Mouse (Mus musculus): ENCODE data around the gene D1Pas1. TPM values are rescaled to one million over a fixed set of nuclear protein-coding genes. Genes with fewer than 3 reads are reported as not detected.

D1Pas1 gene
- total and polyA plus RNA-seq, 3 experiments, result 0.27 TPM; not detected in 2

DNA sequence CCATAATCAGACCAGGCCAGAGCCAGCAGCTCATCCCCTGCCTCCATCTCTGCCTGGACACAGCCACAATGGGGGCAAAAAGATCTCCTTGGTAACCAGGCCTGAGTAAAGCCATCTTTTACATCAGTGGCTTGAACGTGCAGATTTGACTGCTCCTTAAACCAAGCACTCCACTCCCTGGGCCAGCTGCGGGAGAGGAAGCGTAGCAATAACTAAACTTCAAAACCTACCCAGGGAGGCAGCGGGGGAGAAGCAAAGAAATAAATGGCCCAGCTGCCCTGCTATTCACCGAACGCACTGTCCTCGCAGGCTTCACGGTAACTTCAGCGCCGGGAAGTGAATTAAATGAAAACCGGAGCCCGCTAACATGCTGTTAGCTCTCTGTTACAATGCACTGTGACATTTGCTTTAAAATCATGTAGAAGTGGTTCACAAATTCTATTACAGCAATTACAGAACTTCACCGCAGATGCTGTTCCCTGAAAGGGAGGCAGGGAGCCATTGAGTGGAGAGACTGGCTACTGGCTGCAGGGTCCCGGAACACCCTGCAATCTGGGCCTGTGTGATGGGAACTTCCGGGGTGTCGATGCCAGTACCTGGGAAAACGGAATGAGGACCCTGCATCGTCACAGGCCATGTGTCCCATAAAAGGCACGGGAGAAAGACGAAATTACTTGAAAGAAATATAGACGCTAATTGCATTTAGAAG, 30.5 kb downstream of the D1Pas1 start:
- no peaks in the 10 kb centered on the region for H3K27me3 ChIP-seq (ENCODE audit: insufficient read depth, low read length)
- no peaks in the 10 kb centered on the region for H3K4me1 ChIP-seq (ENCODE audit: insufficient read depth, low read depth, low read length)
- H3K9me3 ChIP-seq (replicated peaks), result peaks cover 51% of the 10 kb centered on the region
- TF ChIP-seq POLR2AphosphoS5 (IDR thresholded peaks at IDR 0.05; ENCODE audit: insufficient replicate concordance, low read depth, low read length), result no peak
- no peak for DNase-seq (ENCODE audit: low spot score)
- no peaks in the 10 kb centered on the region for H3K36me3 ChIP-seq (replicated peaks)
- ATAC-seq (ENCODE audit: extremely low read depth, insufficient number of reproducible peaks, low FRiP score, poor library complexity, severe bottlenecking), result no peak
- no peak overlapping the region for H3K4me3 ChIP-seq (ENCODE audit: low read depth, low read length)

DNA sequence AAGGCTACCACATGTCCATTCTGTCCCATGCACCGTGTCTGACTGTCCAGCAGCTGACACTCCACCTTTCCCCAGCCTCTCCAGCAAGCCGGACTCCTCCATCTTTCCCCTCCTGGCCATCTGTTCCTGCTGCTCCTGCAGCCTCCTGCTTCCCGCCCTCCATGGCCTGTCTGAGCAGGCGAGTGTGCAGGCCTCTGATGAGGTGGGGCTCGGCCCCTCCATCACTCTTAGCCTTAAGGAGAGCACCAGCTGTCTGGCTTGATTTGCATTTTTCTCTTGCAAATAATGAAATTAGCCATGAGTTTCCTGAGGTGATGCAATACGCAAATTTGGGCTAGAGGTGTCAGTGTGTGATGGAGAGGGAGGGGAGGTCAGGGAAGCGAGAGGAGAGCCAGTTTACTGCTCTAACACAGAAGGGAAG, 36.2 kb downstream of the D1Pas1 start:
- ATAC-seq (ENCODE audit: extremely low read depth, insufficient number of reproducible peaks, low FRiP score, poor library complexity, severe bottlenecking), result no peak
- Histone ChIP-seq H3K9me3 (replicated peaks) (peaks cover 71% of the 10 kb centered on the region), H3K4me3 (ENCODE audit: low read depth, low read length) (no peak overlapping the region), H3K27me3 (ENCODE audit: insufficient read depth, low read length) (no peaks in the 10 kb centered on the region; the same call in 1 of the 2 replicates), H3K4me1 (ENCODE audit: insufficient read depth, low read depth, low read length) (no peaks in the 10 kb centered on the region), H3K36me3 (replicated peaks) (no peaks in the 10 kb centered on the region)
- DNase-seq (ENCODE audit: low spot score), result no peak
- no peak for TF ChIP-seq POLR2AphosphoS5 (IDR thresholded peaks at IDR 0.05; ENCODE audit: insufficient replicate concordance, low read depth, low read length)
- TF ChIP-seq GATA1 (IDR thresholded peaks at IDR 0.05; ENCODE audit: borderline replicate concordance, low read length), result no peak
- TF ChIP-seq CTCF (IDR thresholded peaks at IDR 0.05; ENCODE audit: low read depth, low read length), result no peak
- TF ChIP-seq GATA2 (IDR thresholded peaks at IDR 0.05; ENCODE audit: borderline replicate concordance, low read depth, low read length), result no peak
- no peak for TF ChIP-seq TAL1 (conservative IDR thresholded peaks at IDR 0.05; ENCODE audit: low read depth, low read length)

DNA sequence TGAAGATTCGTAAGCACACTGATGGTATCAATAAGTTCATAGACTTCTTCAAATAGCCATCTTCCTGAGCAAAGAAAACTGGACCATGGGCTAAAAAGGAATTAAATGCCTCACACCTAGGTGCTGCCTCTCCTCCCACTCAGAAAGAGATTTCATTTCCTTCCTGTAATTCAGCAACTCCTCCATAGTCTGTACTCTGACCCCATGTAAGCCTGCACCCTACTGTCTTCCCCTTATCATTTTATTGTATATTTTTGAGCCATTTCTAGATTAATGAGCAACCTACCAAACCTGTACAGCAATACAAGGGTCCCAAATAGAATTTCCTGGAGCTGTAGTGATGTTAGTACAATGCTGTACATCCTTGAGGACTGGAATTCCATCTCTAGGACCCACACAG, 37.1 kb downstream of the D1Pas1 start:
- TF ChIP-seq GATA1 (IDR thresholded peaks at IDR 0.05; ENCODE audit: borderline replicate concordance, low read length), result no peak
- no peak for TF ChIP-seq TAL1 (conservative IDR thresholded peaks at IDR 0.05; ENCODE audit: low read depth, low read length)
- no peak for TF ChIP-seq CTCF (IDR thresholded peaks at IDR 0.05; ENCODE audit: low read depth, low read length)
- TF ChIP-seq POLR2AphosphoS5 (IDR thresholded peaks at IDR 0.05; ENCODE audit: insufficient replicate concordance, low read depth, low read length), result no peak
- no peak for TF ChIP-seq GATA2 (IDR thresholded peaks at IDR 0.05; ENCODE audit: borderline replicate concordance, low read depth, low read length)
- ATAC-seq (ENCODE audit: extremely low read depth, insufficient number of reproducible peaks, low FRiP score, poor library complexity, severe bottlenecking) (no peak), DNase-seq (ENCODE audit: low spot score) (no peak)
- Histone ChIP-seq H3K9me3 (replicated peaks) (peaks cover 74% of the 10 kb centered on the region), H3K4me3 (ENCODE audit: low read depth, low read length) (no peak overlapping the region), H3K27me3 (ENCODE audit: insufficient read depth, low read length) (no peaks in the 10 kb centered on the region; the same call in 1 of the 2 replicates), H3K4me1 (ENCODE audit: insufficient read depth, low read depth, low read length) (no peaks in the 10 kb centered on the region), H3K36me3 (replicated peaks) (no peaks in the 10 kb centered on the region)

DNA sequence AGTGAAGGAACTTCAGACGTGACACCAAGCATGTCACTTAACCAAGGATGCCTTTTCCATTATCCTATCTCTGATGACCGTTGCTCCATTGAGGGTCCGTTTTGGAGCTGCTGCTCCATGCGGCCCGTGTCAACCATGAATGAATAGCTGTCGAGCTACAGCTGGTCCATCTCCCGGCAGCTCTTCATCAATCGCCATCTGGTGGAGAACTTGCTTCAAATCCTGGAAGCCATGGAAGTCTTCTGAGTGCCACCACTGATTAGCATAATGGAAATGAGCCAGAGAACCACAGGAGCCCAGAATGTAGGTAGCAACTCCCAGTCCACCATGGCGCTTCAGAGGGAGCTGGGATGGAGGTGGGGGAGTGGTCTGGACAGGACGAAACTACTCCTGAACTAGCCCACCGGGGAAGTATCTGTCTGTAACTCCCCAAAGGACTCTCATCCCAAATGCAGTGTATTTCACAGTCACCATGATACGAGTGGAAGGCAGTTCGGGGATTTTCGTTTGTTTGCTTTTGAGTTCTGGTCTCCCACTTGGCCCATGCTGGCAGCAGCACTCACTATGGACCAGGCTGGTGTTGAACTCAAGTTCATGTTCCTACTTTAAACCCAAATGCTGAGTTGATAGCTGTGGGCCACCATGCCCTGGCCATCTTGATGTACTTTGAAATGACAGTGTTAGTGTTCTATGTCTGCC, 39.2 kb downstream of the D1Pas1 start:
- DNase-seq (ENCODE audit: low spot score) (no peak), ATAC-seq (ENCODE audit: extremely low read depth, insufficient number of reproducible peaks, low FRiP score, poor library complexity, severe bottlenecking) (no peak)
- Histone ChIP-seq H3K4me3 (ENCODE audit: low read depth, low read length) (no peak overlapping the region), H3K27me3 (ENCODE audit: insufficient read depth, low read length) (no peaks in the 10 kb centered on the region; the same call in 1 of the 2 replicates), H3K36me3 (replicated peaks) (no peaks in the 10 kb centered on the region), H3K9me3 (replicated peaks) (peaks cover 71% of the 10 kb centered on the region), H3K4me1 (ENCODE audit: insufficient read depth, low read depth, low read length) (no peaks in the 10 kb centered on the region)
- no peak for TF ChIP-seq POLR2AphosphoS5 (IDR thresholded peaks at IDR 0.05; ENCODE audit: insufficient replicate concordance, low read depth, low read length)
- TF ChIP-seq GATA2 (IDR thresholded peaks at IDR 0.05; ENCODE audit: borderline replicate concordance, low read depth, low read length), result no peak

DNA sequence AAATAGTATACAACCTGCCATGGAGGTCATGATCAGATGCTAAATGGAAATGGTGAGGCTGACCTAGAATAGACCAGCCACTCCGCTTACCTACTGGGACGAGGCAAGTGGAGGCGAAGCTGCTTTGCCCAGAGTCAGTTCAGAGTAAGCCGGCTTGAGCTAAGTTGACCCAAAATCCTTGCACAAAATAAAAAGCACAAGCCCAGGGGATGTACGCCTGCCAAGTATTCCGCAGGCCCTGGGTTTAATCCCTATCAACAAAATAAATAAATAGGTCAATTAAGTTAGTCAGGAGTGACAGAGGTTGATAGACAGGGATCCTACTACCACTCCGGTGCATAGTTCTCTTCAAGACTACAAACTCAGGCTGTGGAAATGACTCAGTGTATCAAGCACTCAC, 41.0 kb downstream of the D1Pas1 start:
- Histone ChIP-seq H3K27me3 (ENCODE audit: insufficient read depth, low read length) (no peaks in the 10 kb centered on the region; the same call in 1 of the 2 replicates), H3K36me3 (replicated peaks) (no peaks in the 10 kb centered on the region), H3K4me1 (ENCODE audit: insufficient read depth, low read depth, low read length) (no peaks in the 10 kb centered on the region), H3K4me3 (ENCODE audit: low read depth, low read length) (no peak overlapping the region), H3K9me3 (replicated peaks) (peaks cover 76% of the 10 kb centered on the region)
- ATAC-seq (ENCODE audit: extremely low read depth, insufficient number of reproducible peaks, low FRiP score, poor library complexity, severe bottlenecking) (no peak), DNase-seq (ENCODE audit: low spot score) (no peak)
- TF ChIP-seq TAL1 (conservative IDR thresholded peaks at IDR 0.05; ENCODE audit: low read depth, low read length), result no peak
- no peak for TF ChIP-seq GATA1 (IDR thresholded peaks at IDR 0.05; ENCODE audit: borderline replicate concordance, low read length)
- TF ChIP-seq GATA2 (IDR thresholded peaks at IDR 0.05; ENCODE audit: borderline replicate concordance, low read depth, low read length), result no peak
- no peak for TF ChIP-seq CTCF (IDR thresholded peaks at IDR 0.05; ENCODE audit: low read depth, low read length)
- no peak for TF ChIP-seq POLR2AphosphoS5 (IDR thresholded peaks at IDR 0.05; ENCODE audit: insufficient replicate concordance, low read depth, low read length)

DNA sequence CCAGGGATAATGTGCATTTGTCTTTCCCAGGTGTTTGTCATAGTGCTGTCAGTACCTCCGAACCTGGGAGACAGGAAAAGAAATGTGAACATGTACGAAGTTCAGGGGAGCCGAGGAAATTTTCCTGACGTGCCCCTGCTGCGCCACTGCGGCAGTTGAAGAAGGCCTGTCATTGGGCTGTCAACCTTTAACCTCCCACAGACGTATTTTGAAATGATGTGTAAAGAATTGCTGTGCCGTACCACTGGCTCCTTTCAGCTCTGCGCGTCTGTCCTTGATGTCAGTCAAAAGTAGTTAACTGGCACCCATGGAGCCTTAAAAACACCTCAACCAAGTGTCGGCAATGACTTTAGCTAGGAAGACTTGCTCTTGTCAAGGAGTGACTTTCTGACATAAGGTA, 42.9 kb downstream of the D1Pas1 start:
- TF ChIP-seq GATA1 (IDR thresholded peaks at IDR 0.05; ENCODE audit: borderline replicate concordance, low read length) (no peak), CTCF (IDR thresholded peaks at IDR 0.05; ENCODE audit: low read depth, low read length) (no peak), GATA2 (IDR thresholded peaks at IDR 0.05; ENCODE audit: borderline replicate concordance, low read depth, low read length) (no peak), TAL1 (conservative IDR thresholded peaks at IDR 0.05; ENCODE audit: low read depth, low read length) (no peak), POLR2AphosphoS5 (IDR thresholded peaks at IDR 0.05; ENCODE audit: insufficient replicate concordance, low read depth, low read length) (no peak)
- DNase-seq (ENCODE audit: low spot score) (no peak), ATAC-seq (ENCODE audit: extremely low read depth, insufficient number of reproducible peaks, low FRiP score, poor library complexity, severe bottlenecking) (no peak)
- H3K36me3 ChIP-seq (replicated peaks), result no peaks in the 10 kb centered on the region
- no peaks in the 10 kb centered on the region for H3K4me1 ChIP-seq (ENCODE audit: insufficient read depth, low read depth, low read length)
- no peak overlapping the region for H3K4me3 ChIP-seq (ENCODE audit: low read depth, low read length)
- peaks cover 68% of the 10 kb centered on the region for H3K9me3 ChIP-seq (replicated peaks)
- no peaks in the 10 kb centered on the region for H3K27me3 ChIP-seq (ENCODE audit: insufficient read depth, low read length)

Data from G1E (cell line).